Mouse (Mus musculus) neural tube, embryonic 14.5 days (tissue): ENCODE results near the gene St3gal6. TPM values are rescaled to one million over a fixed set of nuclear protein-coding genes. Genes with fewer than 3 reads are reported as not detected.

Experiments
- ATAC-seq: fragments of 200-750 bp; cut with Nextera tagmentation; 2 replicates; pipeline ENCODE4 v1.8.0; 2017; ENCODE audit warnings: low read depth, mild to moderate bottlenecking, moderate TSS enrichment, moderate library complexity
- H3K27ac ChIP-seq: fragments of 300-500 bp; sonication (generic); 2 replicates; pipeline ENCODE4 v1.5.1; 2014; ENCODE audit warnings: low read depth, mild to moderate bottlenecking, control low read depth, low read length, moderate library complexity, mixed read lengths
- H3K27me3 ChIP-seq: fragments of 300-500 bp; sonication (generic); 2 replicates; pipeline ENCODE4 v1.6.1; 2014; ENCODE audit warnings: low read length; ENCODE audit not compliant: control insufficient read depth, insufficient read depth
- H3K36me3 ChIP-seq: fragments of 300-500 bp; sonication (generic); 2 replicates; pipeline ENCODE4 v1.6.1; 2014; ENCODE audit warnings: low read length, mixed read lengths; ENCODE audit not compliant: control insufficient read depth, insufficient read depth
- H3K4me1 ChIP-seq: fragments of 300-500 bp; sonication (generic); 2 replicates; pipeline ENCODE4 v1.6.1; 2014; ENCODE audit warnings: low read length; ENCODE audit not compliant: control insufficient read depth, insufficient read depth
- H3K4me2 ChIP-seq: fragments of 300-500 bp; sonication (generic); 2 replicates; pipeline ENCODE4 v1.6.1; 2014; ENCODE audit warnings: mild to moderate bottlenecking, low read depth, low read length, control low read depth
- H3K4me3 ChIP-seq: fragments of 300-500 bp; sonication (generic); 2 replicates; pipeline ENCODE4 v1.5.1; 2014; ENCODE audit warnings: low read depth, low read length, control low read depth, mixed read lengths
- H3K9ac ChIP-seq: fragments of 300-500 bp; sonication (generic); replicated peaks from 2 replicates; pipeline ENCODE4 v1.6.1; 2014; ENCODE audit warnings: low read depth, mild to moderate bottlenecking, control low read depth, low read length, mixed read lengths
- H3K9me3 ChIP-seq: fragments of 300-500 bp; sonication (generic); 2 replicates; pipeline ENCODE4 v1.6.1; 2016; ENCODE audit warnings: low read length; ENCODE audit not compliant: control insufficient read depth
- WGBS: fragments of 180-500 bp; shearing (Covaris S2); extraction: QIAGEN DNeasy Blood & Tissue Kit; methylation state at CpG from one replicate; pipeline ENCODE4 v1.1.7; 2014; 5-methylcytosine and 5-hydroxymethylcytosine counted together
- polyA plus RNA-seq: library from polyadenylated mRNA; unstranded; fragments of >200 nt; fragmentation: Nextera tagmentation; extraction: Ambion mirVana; gene quantifications from 2 replicates; pipeline ENCODE4 v1.2.1, GENCODE M21; 2014

St3gal6 gene
- polyA plus RNA-seq, result 6.3 and 8.3 TPM in 2 replicates

- Histone ChIP-seq H3K9ac (peak within 1 kb of the TSS; percentile 66), H3K9me3 (0 out of 2 replicates have a peak, but pooled peaks cover 3% of the 10 kb centered on the region), H3K27me3 (no peaks in the 10 kb centered on the region), H3K4me3 (peak within 1 kb of the TSS; percentile 52), H3K4me2 (peak within 1 kb of the TSS; percentile 77), H3K27ac (peak within 1 kb of the TSS; percentile 36; the same call in 1 of the 2 replicates), H3K36me3 (no peaks in the 10 kb centered on the region), H3K4me1 (no peaks in the 10 kb centered on the region)
- 89% methylated on average over 12 of the region's 12 CpGs for WGBS
- ATAC-seq, result no peak
Observed at GRCm38 (mm10) chr16:58523972-58524850, at the start of gene St3gal6. TSS of gene St3gal6 (minus strand) at chr16:58524243.

- Histone ChIP-seq H3K27ac (no peak overlapping the region), H3K9ac (no peak overlapping the region), H3K36me3 (no peaks in the 10 kb centered on the region), H3K27me3 (no peaks in the 10 kb centered on the region), H3K4me2 (no peak overlapping the region), H3K9me3 (no peaks in the 10 kb centered on the region), H3K4me3 (no peak overlapping the region), H3K4me1 (no peaks in the 10 kb centered on the region)
- no peak for ATAC-seq
Observed at GRCm38 (mm10) chr16:58570694-58571264, 46.7 kb upstream of the St3gal6 start.

DNA sequence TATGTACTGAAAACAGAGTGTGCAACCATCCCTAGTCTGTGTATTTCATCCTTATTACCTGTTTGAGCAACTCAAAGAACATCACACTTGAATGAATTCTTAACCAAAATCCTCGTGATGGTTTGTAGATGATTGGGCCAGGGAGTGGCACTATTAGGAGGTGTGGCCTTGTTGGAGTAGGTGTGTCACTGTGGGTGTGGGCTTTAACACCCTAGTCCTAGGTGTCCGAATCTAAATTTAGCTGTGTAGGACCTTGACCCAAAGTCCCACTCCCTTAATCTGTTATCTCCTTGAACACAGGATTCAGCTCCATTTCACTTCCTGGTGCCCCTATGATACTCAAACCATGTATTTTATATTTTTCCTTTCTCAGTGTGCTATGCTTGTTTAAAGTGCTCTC lies 37.2 kb upstream of the St3gal6 start:
- Histone ChIP-seq H3K9me3 (no peaks in the 10 kb centered on the region), H3K4me1 (no peaks in the 10 kb centered on the region), H3K27ac (no peak overlapping the region), H3K4me2 (no peak overlapping the region), H3K36me3 (no peaks in the 10 kb centered on the region), H3K9ac (no peak overlapping the region), H3K4me3 (no peak overlapping the region), H3K27me3 (no peaks in the 10 kb centered on the region)
- 89% methylated on average over 2 of the region's 2 CpGs for WGBS
- ATAC-seq, result no peak

DNA sequence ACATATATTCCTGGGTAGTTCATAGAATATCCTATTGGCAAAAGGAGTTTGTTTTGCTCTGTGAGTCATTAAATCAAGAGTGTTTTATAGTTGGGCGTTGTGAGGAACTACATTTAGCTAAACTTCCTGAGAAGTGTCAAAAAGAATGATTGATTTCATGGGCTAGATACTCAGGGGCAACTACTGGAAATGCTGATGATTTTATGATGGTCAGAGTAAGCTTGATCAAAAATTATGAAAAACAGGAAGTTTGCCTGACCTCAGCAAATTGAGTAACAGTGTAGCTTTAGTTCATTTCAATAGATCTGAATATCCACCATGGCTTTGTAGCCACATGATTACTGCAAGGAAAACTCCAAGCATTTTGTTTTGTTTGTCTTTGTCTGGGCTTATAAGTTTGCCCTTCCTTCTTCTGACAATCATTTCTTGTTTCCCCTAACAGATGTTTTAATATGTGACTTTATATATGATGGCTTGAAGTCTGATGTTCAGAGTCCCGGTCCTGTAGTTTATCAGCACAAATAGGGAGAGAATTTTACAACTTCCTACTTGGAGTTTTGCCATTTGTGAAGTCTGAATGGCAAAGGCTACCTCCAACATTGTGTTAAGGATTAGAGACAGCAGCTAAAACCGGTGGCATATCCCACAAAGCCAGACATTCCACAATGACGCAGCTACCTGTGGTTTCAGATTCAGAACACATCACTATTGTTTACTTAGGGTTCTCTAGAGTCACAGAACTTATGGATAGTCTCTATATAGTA lies 32.2 kb upstream of the St3gal6 start:
- Histone ChIP-seq H3K4me2 (no peak overlapping the region), H3K9ac (no peak overlapping the region), H3K36me3 (no peaks in the 10 kb centered on the region), H3K27ac (no peak overlapping the region), H3K4me3 (no peak overlapping the region), H3K4me1 (no peaks in the 10 kb centered on the region), H3K27me3 (no peaks in the 10 kb centered on the region), H3K9me3 (no peaks in the 10 kb centered on the region)
- ATAC-seq, result no peak
- 81% methylated on average over 4 of the region's 4 CpGs for WGBS

DNA sequence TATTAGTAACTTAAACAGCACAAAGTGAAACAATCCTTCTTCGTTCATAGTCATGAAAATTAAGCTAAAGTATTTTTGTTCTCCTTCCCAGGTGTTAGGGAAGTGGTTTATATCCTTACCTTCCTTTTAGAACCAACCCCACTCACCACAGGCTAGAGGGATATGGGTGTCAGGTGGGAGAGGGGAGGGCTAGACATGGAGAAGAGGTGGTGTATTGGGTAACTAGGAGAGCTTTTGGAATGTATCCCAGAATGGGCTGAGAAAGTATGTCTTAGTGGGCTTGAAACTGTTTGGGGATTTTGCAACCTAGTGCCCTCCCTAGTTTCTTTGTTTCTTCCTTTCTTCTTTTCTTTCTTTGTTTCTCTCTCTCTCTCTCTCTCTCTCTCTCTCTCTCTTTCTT lies 30.6 kb upstream of the St3gal6 start:
- ATAC-seq, result no peak
- Histone ChIP-seq H3K27me3 (no peaks in the 10 kb centered on the region), H3K9ac (no peak overlapping the region), H3K4me3 (no peak overlapping the region), H3K27ac (no peak overlapping the region), H3K4me1 (no peaks in the 10 kb centered on the region), H3K9me3 (no peaks in the 10 kb centered on the region), H3K36me3 (no peaks in the 10 kb centered on the region), H3K4me2 (no peak overlapping the region)
- WGBS, result 79% methylated on average over 1 of the region's 1 CpGs

DNA sequence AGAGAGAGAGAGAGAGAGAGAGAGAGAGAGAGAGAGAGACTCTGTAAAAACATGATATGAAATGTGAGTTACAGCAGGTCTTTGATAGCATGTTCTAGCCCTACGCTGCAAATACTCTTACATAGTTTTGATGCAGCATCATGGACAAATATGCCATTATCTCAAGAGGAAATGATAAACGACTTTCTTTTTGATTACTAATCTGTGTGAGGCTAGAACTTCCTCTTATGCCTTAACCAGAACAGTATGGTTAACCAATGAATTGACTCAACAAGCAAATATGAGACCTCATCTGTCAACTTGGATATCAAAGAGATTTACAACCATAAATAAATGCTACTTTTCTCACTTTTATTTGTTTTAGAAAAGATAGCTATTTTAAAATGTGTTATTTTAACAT lies 24.0 kb upstream of the St3gal6 start:
- Histone ChIP-seq H3K27me3 (no peaks in the 10 kb centered on the region), H3K36me3 (no peaks in the 10 kb centered on the region), H3K9ac (no peak overlapping the region), H3K27ac (no peak overlapping the region), H3K9me3 (no peaks in the 10 kb centered on the region), H3K4me3 (no peak overlapping the region), H3K4me1 (no peaks in the 10 kb centered on the region), H3K4me2 (no peak overlapping the region)
- no peak for ATAC-seq
- 76% methylated on average over 2 of the region's 2 CpGs for WGBS

DNA sequence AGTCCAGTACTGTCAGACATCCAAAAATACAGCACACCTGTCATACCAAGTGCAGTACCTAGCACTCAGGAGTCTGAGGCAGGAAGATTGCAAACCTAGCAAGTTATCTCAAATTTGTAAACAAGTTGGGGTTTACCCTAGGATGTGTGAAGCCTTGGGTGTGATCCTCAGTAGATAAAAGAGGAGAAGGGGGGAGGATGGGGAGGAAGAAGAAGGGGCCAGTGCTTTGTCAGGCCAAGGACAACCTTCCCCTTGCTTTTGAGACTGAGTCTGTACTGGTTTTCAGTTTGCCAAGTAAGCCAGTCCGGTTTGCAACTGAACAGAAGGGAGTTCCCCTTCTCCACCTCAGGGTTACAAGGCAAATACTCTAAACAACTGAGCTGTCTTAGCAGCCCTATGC lies 22.1 kb upstream of the St3gal6 start:
- H3K4me1 ChIP-seq, result no peaks in the 10 kb centered on the region
- no peak for ATAC-seq
- no peak overlapping the region for H3K27ac ChIP-seq
- WGBS, result 75% methylated on average over 1 of the region's 1 CpGs
- no peaks in the 10 kb centered on the region for H3K36me3 ChIP-seq
- H3K9ac ChIP-seq, result no peak overlapping the region
- H3K4me3 ChIP-seq, result no peak overlapping the region
- H3K4me2 ChIP-seq, result no peak overlapping the region
- H3K27me3 ChIP-seq, result no peaks in the 10 kb centered on the region
- no peaks in the 10 kb centered on the region for H3K9me3 ChIP-seq

DNA sequence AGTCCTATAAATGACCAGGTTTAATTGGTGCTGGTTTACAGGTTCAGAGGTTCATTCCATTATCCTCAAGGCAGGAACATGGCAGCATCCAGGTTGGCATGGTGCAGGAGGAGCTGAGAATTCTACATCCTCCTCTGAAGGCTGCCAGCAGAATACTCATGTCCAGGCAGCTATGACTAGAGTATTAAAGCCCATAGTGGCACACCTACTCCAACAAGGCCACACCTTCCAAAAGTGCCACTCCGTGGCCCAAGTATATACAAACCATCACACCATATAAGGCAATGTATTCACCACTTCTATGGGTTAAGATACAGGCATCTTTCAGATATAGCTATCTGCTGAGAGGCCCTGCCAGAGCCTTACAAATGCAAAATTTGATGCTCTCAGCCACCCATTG lies 15.4 kb upstream of the St3gal6 start:
- Histone ChIP-seq H3K4me1 (no peaks in the 10 kb centered on the region), H3K4me2 (no peak overlapping the region), H3K9me3 (no peaks in the 10 kb centered on the region), H3K36me3 (no peaks in the 10 kb centered on the region), H3K9ac (no peak overlapping the region), H3K4me3 (no peak overlapping the region), H3K27ac (no peak overlapping the region), H3K27me3 (no peaks in the 10 kb centered on the region)
- no peak for ATAC-seq
- 91% methylated on average over 1 of the region's 1 CpGs for WGBS

DNA sequence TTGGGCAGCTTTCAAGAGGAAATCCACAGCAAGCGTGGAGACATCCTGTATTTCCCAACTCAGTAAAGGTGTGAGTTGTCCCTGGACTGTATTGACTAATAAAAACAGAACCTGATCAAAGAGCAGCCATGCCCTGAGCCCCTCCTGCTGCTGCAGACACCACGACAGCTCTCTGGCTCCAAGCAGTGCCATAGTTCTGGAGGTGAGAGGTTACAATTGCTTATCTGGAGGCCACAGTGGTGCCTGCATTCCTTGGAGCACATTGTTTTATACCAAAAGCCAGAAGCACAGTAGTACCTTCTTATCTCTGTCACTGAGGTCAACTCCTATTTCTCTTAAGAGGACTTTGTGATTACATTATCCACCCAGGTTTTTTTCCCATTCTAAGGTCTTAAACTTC lies 15.0 kb upstream of the St3gal6 start:
- no peak overlapping the region for H3K9ac ChIP-seq
- no peaks in the 10 kb centered on the region for H3K27me3 ChIP-seq
- no peaks in the 10 kb centered on the region for H3K36me3 ChIP-seq
- WGBS, result 69% methylated on average over 2 of the region's 2 CpGs
- H3K9me3 ChIP-seq, result no peaks in the 10 kb centered on the region
- no peak overlapping the region for H3K27ac ChIP-seq
- H3K4me2 ChIP-seq, result no peak overlapping the region
- no peak overlapping the region for H3K4me3 ChIP-seq
- no peaks in the 10 kb centered on the region for H3K4me1 ChIP-seq
- no peak for ATAC-seq
